Mouse (Mus musculus) right cerebral cortex, adult 2 months (tissue): ENCODE results near the gene Chpf.

Experiments
- DNase-seq, 2 experiments: peaks; one replicate each; pipeline ENCODE4 v3.0.0; 2021 to 2022; ENCODE audit warnings: low spot score in 2 of 2

The Chpf gene

DNA sequence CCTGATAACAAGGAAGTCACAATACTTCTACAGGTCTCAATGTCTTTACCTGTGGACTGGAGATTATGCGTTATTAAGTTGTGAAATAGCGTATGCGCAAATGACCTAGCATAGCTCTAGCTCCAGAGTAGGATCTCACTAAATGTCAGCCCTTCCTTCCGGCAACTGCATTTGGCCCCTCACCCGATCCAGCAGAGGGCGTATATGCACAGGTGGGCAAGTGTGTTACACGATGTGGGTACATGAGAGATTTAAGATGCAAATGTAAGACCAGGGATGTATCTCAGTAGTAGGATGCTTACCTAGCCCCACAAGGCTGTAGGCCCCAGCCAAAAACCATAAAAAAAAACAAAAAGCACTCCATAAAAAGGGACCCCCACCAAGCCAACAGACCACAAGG, 20.3 kb upstream of the Chpf start:
- no peak for DNase-seq

DNA sequence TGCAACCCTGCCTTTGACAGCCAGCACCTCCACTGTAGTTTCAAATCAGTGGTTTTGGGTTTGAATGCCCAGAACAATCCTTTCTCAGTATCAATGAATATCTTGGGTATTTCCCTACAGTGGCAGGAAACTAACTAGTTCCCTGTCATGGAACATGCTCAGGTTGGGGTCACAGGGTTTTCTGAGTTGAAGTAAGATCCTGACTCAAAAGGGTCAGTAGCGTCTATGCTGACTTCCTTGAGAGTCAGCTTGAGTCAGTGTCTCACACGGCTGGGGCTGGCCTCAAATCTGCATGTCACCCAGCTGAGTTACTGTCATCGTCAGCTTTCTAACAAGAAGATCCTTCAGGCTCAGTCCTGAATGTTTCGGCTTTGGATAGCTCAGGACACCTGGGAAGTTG, 19.8 kb upstream of the Chpf start:
- DNase-seq = no peak

GRCm38 (mm10) chr1:75494878-75495548, 15.9 kb upstream of the Chpf start:
- peak in 1 of 2 experiments; percentile 54 for DNase-seq

GRCm38 (mm10) chr1:75492579-75493170, 13.6 kb upstream of the Chpf start:
- no peak for DNase-seq

DNA sequence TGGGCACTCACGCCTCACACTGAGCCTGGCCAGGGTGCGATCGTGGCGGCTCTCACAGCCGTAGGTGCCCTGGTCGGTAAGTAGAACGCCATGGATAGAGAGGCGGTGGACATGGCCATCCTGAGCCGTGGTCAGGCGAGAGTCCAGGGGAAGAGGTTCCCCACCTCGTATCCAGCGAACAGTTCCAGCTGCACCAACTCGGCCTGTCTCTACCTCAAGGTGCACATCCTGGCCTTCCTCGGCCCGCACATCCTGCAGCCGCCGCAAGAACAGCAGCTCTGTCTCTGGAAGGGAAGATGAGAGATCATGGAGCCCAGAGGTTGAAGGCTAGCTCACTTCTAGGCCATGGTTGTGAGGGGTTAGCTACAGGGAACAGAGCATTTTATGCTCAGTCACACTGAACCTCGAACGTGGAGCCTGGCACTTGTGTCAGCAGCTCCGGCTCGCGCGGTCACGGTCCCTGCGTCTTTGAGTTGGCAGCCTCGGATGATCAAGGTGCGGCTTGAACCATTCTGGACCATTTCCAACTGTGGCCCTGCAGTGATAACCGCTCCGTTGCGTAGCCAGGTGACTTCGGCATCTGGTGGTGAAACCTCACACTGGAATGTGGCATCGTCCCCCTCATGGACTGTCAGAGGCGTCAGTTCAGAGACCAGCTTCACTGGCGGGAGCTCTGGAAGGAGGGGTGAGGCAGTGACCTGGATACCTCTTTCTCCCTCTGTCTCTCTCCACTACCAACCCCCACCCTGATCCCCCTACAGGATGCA, 11.9 kb upstream of the Chpf start:
- DNase-seq = no peak

GRCm38 (mm10) chr1:75487405-75488161, 8.5 kb upstream of the Chpf start:
- peak; percentile 70 to 74 for DNase-seq

- DNase-seq = no peak
Observed at GRCm38 (mm10) chr1:75487040-75487404, 7.9 kb upstream of the Chpf start.

DNA sequence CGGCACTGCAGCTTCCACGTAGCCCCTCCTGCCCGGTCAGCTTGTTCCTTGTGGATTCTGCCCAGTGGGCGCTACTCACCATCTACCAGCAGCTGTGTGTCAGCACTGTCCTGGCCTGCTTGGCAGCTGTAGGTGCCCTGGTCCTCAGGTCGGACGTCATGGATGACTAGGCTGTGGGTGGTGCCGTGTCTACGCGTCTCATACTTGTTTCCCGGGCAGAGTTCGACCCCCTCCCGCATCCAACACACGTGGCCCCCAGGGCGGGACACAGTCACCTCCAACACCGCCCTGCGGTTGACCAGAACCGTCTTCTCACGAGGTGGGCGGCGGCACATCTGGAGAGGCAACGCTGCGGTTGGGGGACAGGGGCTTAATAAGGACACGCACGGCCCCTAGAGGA, 7.5 kb upstream of the Chpf start:
- DNase-seq = no peak

DNA sequence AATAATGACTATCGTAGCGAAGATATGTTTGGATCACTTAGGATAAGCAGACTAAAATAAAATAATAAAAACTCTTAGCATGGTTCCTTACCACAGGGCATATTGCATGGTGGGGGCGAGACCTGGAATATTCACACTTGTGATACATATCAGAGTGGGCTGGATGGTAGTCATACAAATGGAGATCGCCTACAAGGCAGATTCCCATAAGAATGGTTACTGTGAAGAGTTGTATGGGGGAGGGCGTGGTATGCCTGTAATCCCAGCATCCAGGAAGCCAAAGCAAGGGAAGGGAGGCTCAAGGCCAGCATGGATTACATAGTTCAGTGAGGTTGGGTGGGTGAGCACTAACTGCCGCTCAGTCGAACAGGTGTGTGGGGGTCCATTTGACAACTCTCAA, 1.6 kb upstream of the Chpf start:
- DNase-seq = peak; percentile 55 to 56

GRCm38 (mm10) chr1:75480036-75480435, 929 bp upstream of the Chpf start:
- DNase-seq = no peak

DNA sequence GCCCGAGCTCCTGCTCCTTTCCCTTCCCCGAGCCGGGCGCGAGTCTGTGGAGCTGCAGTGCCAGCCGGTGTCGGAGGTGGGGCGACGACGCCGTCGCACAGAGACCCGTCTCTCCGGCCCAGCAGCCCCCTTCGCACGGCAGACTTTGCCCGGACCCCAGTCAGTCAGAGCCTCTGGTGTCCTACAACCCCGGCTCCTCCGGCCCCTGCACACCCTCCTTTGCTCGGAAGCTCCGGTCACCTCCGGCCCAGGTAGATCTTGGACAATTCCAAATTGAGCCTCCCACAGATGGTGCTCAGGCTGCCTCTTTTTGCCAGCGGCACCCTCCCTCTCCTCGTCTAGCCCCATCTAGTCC, 505 bp upstream of the Chpf start:
- DNase-seq = no peak

GRCm38 (mm10) chr1:75478497-75478896, 610 bp downstream of the Chpf start:
- DNase-seq = no peak

DNA sequence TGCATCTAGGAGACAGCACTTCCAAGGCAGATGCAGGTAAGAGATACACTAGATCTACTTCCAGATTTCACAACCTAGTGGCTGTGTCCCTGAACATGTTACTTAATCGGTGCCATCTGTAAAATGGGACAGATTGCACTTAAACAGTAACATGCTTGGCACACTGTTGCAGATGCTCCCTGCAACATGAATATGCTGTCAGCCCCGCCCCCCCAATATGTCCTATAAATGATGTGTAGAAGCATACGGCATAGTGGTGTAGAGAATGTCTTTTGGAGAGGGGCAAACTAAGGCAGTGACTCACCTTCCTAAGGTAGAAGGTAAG, 1.2 kb downstream of the Chpf start:
- DNase-seq = peak in 1 of 2 experiments; percentile 39

DNA sequence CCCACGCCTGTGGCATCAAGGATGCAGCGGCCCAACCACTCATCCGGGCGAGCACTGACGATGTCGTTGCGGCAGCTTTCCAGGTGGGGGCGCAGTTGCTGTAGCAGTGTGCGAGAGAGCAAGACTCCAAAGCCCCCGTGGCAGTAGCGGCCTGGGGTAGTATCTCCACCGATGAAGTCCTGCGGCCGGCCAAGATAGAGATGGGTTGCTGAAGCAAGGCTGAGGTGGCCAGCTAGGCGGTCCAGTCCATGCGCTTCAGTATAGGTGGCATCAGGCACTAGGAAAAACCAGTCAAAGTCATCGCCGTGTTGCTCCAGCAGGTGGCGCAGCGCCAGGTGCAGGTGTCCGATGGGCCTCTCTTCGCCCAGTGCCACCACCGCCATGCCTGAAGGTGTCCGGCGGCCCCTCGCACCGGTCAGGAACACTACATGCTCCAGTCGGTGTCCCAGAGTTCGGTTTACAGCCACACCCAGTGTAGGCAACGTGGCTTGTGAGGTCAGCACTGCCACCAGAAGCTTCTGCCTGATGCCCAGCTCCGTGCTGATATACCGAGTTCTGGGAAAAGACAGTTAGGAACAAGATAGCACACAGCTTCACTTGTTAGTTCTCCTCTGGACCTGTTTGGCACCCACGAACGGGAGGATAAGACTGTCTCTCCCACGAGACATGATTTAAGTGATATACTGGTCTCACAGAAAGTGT, 1.7 kb downstream of the Chpf start:
- peak; percentile 87 to 91 for DNase-seq

DNA sequence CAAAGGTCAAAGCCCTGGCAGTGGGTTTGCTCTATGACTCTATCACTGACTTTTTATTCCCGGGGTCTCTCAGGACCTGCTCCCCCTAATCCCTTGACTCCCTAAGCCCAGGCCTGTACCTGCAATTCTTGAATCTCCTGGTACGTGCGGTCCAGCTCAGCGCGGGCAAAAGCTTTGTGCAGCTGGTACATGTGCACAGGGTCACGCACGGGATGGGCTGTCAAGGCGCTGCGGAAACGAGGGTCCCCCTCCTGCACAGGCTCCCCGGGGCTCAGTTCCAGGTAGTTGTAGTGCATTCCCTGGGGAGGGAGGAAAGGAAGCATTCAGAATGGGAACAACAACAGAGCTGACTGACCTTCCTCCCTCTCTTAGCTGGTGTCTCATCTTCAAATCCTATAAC, 2.7 kb downstream of the Chpf start:
- DNase-seq = no peak

DNA sequence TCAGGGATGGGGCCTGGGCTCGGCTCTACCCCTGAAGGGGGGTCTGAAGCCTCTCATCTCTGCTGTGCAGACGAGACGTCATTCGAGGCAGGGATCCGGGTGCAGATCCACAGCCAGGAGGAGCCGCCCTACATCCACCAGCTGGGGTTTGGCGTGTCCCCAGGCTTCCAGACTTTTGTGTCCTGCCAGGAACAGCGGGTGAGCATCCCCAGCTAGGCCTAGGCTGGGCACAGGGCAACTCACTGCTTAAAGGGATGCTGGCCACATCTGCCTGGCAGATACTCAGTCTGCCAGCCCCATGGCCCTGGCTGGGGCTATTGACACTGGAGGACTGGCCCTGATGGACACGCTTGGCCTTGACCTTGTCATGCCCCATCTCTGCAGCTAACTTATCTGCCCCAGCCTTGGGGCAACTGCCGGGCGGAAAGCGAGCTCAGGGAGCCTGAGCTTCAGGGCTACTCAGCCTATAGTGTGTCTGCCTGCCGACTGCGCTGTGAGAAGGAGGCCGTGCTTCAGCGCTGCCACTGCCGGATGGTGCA, 9.8 kb downstream of the Chpf start:
- DNase-seq = no peak

DNA sequence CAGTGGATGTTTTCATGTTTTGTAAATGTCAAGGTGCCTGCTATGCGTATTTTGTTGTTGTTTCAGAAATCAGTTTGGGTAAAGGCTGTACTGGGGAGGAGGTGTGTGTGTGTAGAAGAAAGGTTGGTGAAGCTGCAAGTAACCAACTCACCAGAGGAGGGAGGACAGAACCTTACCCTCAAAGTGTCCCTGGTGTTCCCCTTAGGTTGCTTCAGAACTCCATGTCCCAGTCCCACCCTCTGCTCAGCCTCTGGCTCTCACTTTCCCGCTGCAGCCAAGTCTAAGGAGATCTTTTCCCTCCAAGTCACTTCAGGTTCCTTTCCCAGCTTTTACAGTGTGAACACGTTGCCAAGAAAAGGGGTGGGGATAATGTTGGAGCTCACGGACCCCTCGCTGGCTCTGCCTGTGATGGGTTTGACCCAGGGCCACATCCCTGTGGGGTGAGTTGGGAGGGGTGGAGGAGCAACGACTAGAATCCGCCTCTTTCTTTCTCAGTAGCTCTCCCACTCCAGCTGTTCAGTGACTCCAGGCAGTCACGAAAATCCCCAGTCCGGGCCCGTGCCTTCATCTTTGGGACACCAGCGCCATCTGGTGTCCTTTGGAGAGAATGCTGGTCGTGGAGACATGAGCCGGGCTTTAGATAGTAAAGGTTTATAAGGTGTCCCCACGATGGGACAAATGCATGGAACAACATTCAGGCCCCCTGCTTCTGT, 11.7 kb downstream of the Chpf start:
- peak; percentile 89 to 90 for DNase-seq

DNA sequence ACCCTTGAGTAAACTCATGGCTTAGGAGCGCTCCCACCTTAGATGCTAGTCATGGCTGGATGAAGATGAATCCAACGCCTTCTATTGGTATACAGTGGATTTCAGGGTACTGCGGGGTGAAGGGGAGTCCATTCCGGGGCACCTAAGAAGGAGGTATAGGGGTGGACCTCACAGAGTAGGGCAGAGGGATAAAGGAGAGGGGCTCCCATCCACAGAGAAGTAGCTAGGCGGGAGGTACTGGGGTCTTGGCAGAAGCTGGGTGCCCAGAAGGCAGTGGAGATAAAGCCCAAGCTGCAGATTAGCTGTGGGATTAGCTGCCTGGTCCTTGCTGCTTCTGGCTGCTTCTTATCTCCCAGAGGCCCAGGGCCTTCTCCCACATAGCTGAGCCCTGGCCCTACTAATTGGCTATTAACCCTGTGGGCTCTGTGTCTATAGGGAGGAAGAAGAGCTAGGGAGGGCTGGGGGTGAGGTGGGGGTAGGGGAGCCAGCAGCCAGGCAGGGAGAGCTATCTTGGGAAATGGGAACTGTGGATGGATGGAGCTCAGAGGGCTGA, 15.4 kb downstream of the Chpf start:
- DNase-seq = no peak

GRCm38 (mm10) chr1:75462636-75463035, 16.5 kb downstream of the Chpf start:
- no peak for DNase-seq

- DNase-seq = no peak
Observed at GRCm38 (mm10) chr1:75460297-75460696, 18.8 kb downstream of the Chpf start.
